Comparison of ENCODE assay signal across 30 mouse cellular contexts in genomic region chr13:32927241-32927640, GRCm38 (mm10). TPM values are rescaled to one million over a fixed set of nuclear protein-coding genes. Genes with fewer than 3 reads are reported as not detected.
DNase-seq lines count a peak whose midpoint lies in the region; ATAC-seq and TF ChIP-seq lines count a peak whose summit lies in the region.
"Had no signal": no experiment of that assay in that cellular context is flagged by ENCODE, and none has a peak within 500 bp of the region (broad histone marks: within the 10 kb centered on the region; RNA-seq: fewer than 3 reads in every experiment).

No protein-coding gene starts in this region.

- no peak overlapping the region for H3K4me2 ChIP-seq in heart, embryonic 14.5 days (ENCODE audit: low read length)
- H3K4me2 ChIP-seq in lung, embryonic 14.5 days = no peak overlapping the region
- no peak overlapping the region for H3K4me2 ChIP-seq in midbrain, embryonic 16.5 days (ENCODE audit: low read length)
- H3K4me2 ChIP-seq: hindbrain, embryonic 15.5 days; neural tube, embryonic 13.5 days had no signal

- H3K9me3 ChIP-seq in heart, embryonic 14.5 days (ENCODE audit: control insufficient read depth, low read length) = no peaks in the 10 kb centered on the region
- H3K9me3 ChIP-seq in lung, embryonic 14.5 days (ENCODE audit: low read depth, low read length) = no peaks in the 10 kb centered on the region
- no peaks in the 10 kb centered on the region for H3K9me3 ChIP-seq in midbrain, embryonic 16.5 days (replicated peaks; ENCODE audit: control insufficient read depth, low read length, poor library complexity, severe bottlenecking)
- H3K9me3 ChIP-seq: embryonic facial prominence, embryonic 10.5 days; hindbrain, embryonic 15.5 days; neural tube, embryonic 13.5 days had no signal

- no peaks in the 10 kb centered on the region for H3K27me3 ChIP-seq in heart, embryonic 14.5 days (ENCODE audit: control insufficient read depth, insufficient read depth, low read length)
- H3K27me3 ChIP-seq in lung, embryonic 14.5 days (ENCODE audit: insufficient read depth, low read length) = no peaks in the 10 kb centered on the region
- no peaks in the 10 kb centered on the region for H3K27me3 ChIP-seq in midbrain, embryonic 16.5 days (ENCODE audit: control insufficient read depth, insufficient read depth, low read depth, low read length)
- H3K27me3 ChIP-seq: hindbrain, embryonic 15.5 days; neural tube, embryonic 13.5 days had no signal

- DNase-seq in heart, adult 18-20 months = no peak
- DNase-seq in lung, embryonic 14.5 days = no peak
- DNase-seq in lung, postnatal 36 days = no peak
- peak; percentile 44 for DNase-seq in NIH3T3 (ENCODE audit: low read depth)
- DNase-seq in right cerebral cortex, postnatal 4 days = no peak
- DNase-seq: adrenal gland, adult 2 months; cerebellum, adult 11-12 months; cerebellum, postnatal 10 days; forebrain, postnatal 0 days; gastrocnemius, postnatal 14 days; kidney, adult 9 months; kidney, postnatal 36 days; layer of hippocampus, postnatal 36 days; midbrain, embryonic 14.5 days; retina, postnatal 1 day; right cerebral cortex, postnatal 25 days; thymus, postnatal 14 days had no signal

- no peak for TF ChIP-seq CTCF in lung, embryonic 14.5 days (IDR thresholded peaks at IDR 0.05; ENCODE audit: low read depth)

- peaks cover 12 to 36% of the 10 kb centered on the region in 2 experiments for H3K4me1 ChIP-seq in heart, embryonic 14.5 days (ENCODE audit: control insufficient read depth in 2 of 2, insufficient read depth in 2 of 2, low read length in 2 of 2)
- H3K4me1 ChIP-seq in lung, embryonic 14.5 days (ENCODE audit: insufficient read depth) = no peaks in the 10 kb centered on the region
- H3K4me1 ChIP-seq in midbrain, embryonic 16.5 days (ENCODE audit: control insufficient read depth, insufficient read depth, low read length) = no peaks in the 10 kb centered on the region
- H3K4me1 ChIP-seq: embryonic facial prominence, embryonic 10.5 days; hindbrain, embryonic 15.5 days; neural tube, embryonic 13.5 days had no signal

- peak overlapping the region; percentile 46 to 66 for H3K27ac ChIP-seq in heart, embryonic 14.5 days (replicated peaks in 1 of 2; ENCODE audit: control insufficient read depth in 1 of 2, insufficient read depth in 1 of 2, low read depth in 2 of 2, low read length in 2 of 2)
- H3K27ac ChIP-seq in lung, embryonic 14.5 days (ENCODE audit: low read depth) = 0 out of 2 replicates have a peak overlapping the region, but pooled peaks have one; percentile 3
- H3K27ac ChIP-seq in midbrain, embryonic 16.5 days (ENCODE audit: low read length) = no peak overlapping the region
- H3K27ac ChIP-seq: embryonic facial prominence, embryonic 10.5 days; hindbrain, embryonic 15.5 days; neural tube, embryonic 13.5 days had no signal

- ATAC-seq in heart, embryonic 14.5 days (ENCODE audit: insufficient number of reproducible peaks, insufficient read depth, low FRiP score, low read depth) = no peak
- ATAC-seq in lung, embryonic 14.5 days (ENCODE audit: insufficient read depth) = no peak
- ATAC-seq in midbrain, embryonic 16.5 days = no peak
- ATAC-seq: forebrain, postnatal 0 days had no signal

- H3K9ac ChIP-seq in heart, embryonic 14.5 days (ENCODE audit: low read length) = no peak overlapping the region
- no peak overlapping the region for H3K9ac ChIP-seq in lung, embryonic 14.5 days
- no peak overlapping the region for H3K9ac ChIP-seq in midbrain, embryonic 16.5 days (ENCODE audit: low read depth, low read length)
- H3K9ac ChIP-seq: forebrain, postnatal 0 days; hindbrain, embryonic 15.5 days; neural tube, embryonic 13.5 days had no signal

- 49% methylated on average over 1 of the region's 1 CpGs for WGBS in heart, embryonic 14.5 days
- WGBS in lung, embryonic 14.5 days = 62% methylated on average over 1 of the region's 1 CpGs
- WGBS in midbrain, embryonic 16.5 days = 50% methylated on average over 1 of the region's 1 CpGs

- no peaks in the 10 kb centered on the region for H3K36me3 ChIP-seq in heart, embryonic 14.5 days (ENCODE audit: control insufficient read depth, insufficient read depth, low read length)
- no peaks in the 10 kb centered on the region for H3K36me3 ChIP-seq in lung, embryonic 14.5 days (ENCODE audit: insufficient read depth)
- no peaks in the 10 kb centered on the region for H3K36me3 ChIP-seq in midbrain, embryonic 16.5 days (ENCODE audit: control insufficient read depth, insufficient read depth, low read length)
- H3K36me3 ChIP-seq: embryonic facial prominence, embryonic 10.5 days; hindbrain, embryonic 15.5 days; neural tube, embryonic 13.5 days had no signal

- H3K4me3 ChIP-seq in heart, embryonic 14.5 days (ENCODE audit: control insufficient read depth in 1 of 2, insufficient read depth in 1 of 2, low read depth in 1 of 2, low read length in 2 of 2) = no peak overlapping the region
- H3K4me3 ChIP-seq in lung, embryonic 14.5 days (ENCODE audit: low read depth, low read length) = no peak overlapping the region
- no peak overlapping the region for H3K4me3 ChIP-seq in midbrain, embryonic 16.5 days (ENCODE audit: low read depth, low read length)
- H3K4me3 ChIP-seq: embryonic facial prominence, embryonic 10.5 days; hindbrain, embryonic 15.5 days; neural tube, embryonic 13.5 days had no signal

RNA-seq across cellular contexts. Expression of gene Serpinb1c, which starts 29.2 kb away (rescaled TPM):
- polyA plus RNA-seq in heart, embryonic 14.5 days (2014; fragmentation: Nextera tagmentation; extraction: Ambion mirVana) = 0.34 TPM in 1 of 2 replicates, not detected in the other
- 1 to 10 TPM; 1.3 to 3.5 TPM for total RNA-seq in heart, adult 18-20 months (2021)
- polyA plus RNA-seq in lung, embryonic 14.5 days (2014; fragmentation: Nextera tagmentation; extraction: Ambion mirVana) = not detected in 2 replicates
- not detected in 2 replicates for polyA plus RNA-seq in midbrain, embryonic 16.5 days (2015; fragmentation: Nextera tagmentation; extraction: Ambion mirVana)
- total RNA-seq: adrenal gland, adult 2 months; forebrain, postnatal 0 days; left cerebral cortex, postnatal 10 days; megakaryocyte-erythroid progenitor cell, adult 5-6 weeks had no signal
- polyA plus RNA-seq: adrenal gland, adult 2 months; cortical plate, adult 2 months; embryonic facial prominence, embryonic 10.5 days; forebrain, embryonic 11.5 days; forebrain, postnatal 0 days; hindbrain, embryonic 15.5 days; intestine, embryonic 14.5 days; limb, embryonic 11.5 days; liver, embryonic 16.5 days; midbrain, embryonic 14.5 days; neural tube, embryonic 13.5 days; spleen, adult 2 months had no signal

RNA-seq across cellular contexts. Expression of gene Serpinb6b, which starts 37.8 kb away (rescaled TPM):
- 22.0 and 23.9 TPM in 2 replicates for polyA plus RNA-seq in heart, embryonic 14.5 days (2014; fragmentation: Nextera tagmentation; extraction: Ambion mirVana)
- 10 to 100 TPM; 31.5 to 39.0 TPM for total RNA-seq in heart, adult 18-20 months (2021)
- polyA plus RNA-seq in lung, embryonic 14.5 days (2014; fragmentation: Nextera tagmentation; extraction: Ambion mirVana) = 23.7 and 24.0 TPM in 2 replicates
- polyA plus RNA-seq in midbrain, embryonic 16.5 days (2015; fragmentation: Nextera tagmentation; extraction: Ambion mirVana) = 1.2 and 2.0 TPM in 2 replicates
